Mouse (Mus musculus): Measurements from ENCODE around the gene Olfr432. TPM values are rescaled to one million over a fixed set of nuclear protein-coding genes. Genes with fewer than 3 reads are reported as not detected.
"Not testable (repeated sequence)": the region's sequence is repeated elsewhere in the genome, so short reads cannot be mapped to it uniquely, and the experiment has no call there.

The Olfr432 gene
- not detected in 2 replicates for polyA plus RNA-seq (2011; ENCODE audit: insufficient read depth, insufficient read length, low read depth, missing spikeins)

- H3K9ac ChIP-seq (ENCODE audit: low read depth, poor library complexity, severe bottlenecking): no peak within 1 kb of the TSS
- H3K27ac ChIP-seq (ENCODE audit: insufficient read depth, low read length): no peak within 1 kb of the TSS
- H3K27me3 ChIP-seq (ENCODE audit: control insufficient read depth, insufficient read depth, low read length, poor library complexity, severe bottlenecking): no peaks in the 10 kb centered on the region
- H3K4me1 ChIP-seq (ENCODE audit: control insufficient read depth, insufficient read depth, low read length): no peaks in the 10 kb centered on the region
- TF ChIP-seq POLR2A (IDR thresholded peaks at IDR 0.05; ENCODE audit: insufficient read depth, low read length): no peak
- no peaks in the 10 kb centered on the region for H3K36me3 ChIP-seq (ENCODE audit: control insufficient read depth, insufficient read depth, low read length, poor library complexity, severe bottlenecking)
- H3K9me3 ChIP-seq (replicated peaks; ENCODE audit: control insufficient read depth, insufficient read depth, low read length, poor library complexity, severe bottlenecking): no peaks in the 10 kb centered on the region
- no peak within 1 kb of the TSS for H3K4me3 ChIP-seq (ENCODE audit: low read depth, low read length)
Measured at GRCm38 (mm10) chr1:174048893-174049292, at the start of gene Olfr432. Gene Olfr432, plus strand, starts transcription at chr1:174049205.

- H3K9ac ChIP-seq (ENCODE audit: low read depth, poor library complexity, severe bottlenecking); H3K27me3 ChIP-seq (ENCODE audit: control insufficient read depth, insufficient read depth, low read length, poor library complexity, severe bottlenecking); H3K27ac ChIP-seq (ENCODE audit: insufficient read depth, low read length); H3K4me3 ChIP-seq (ENCODE audit: low read depth, low read length); H3K36me3 ChIP-seq (ENCODE audit: control insufficient read depth, insufficient read depth, low read length, poor library complexity, severe bottlenecking); H3K9me3 ChIP-seq (replicated peaks; ENCODE audit: control insufficient read depth, insufficient read depth, low read length, poor library complexity, severe bottlenecking); H3K4me1 ChIP-seq (ENCODE audit: control insufficient read depth, insufficient read depth, low read length): not testable (repeated sequence)
Measured at GRCm38 (mm10) chr1:174004352-174005109, 44.5 kb upstream of the Olfr432 start.

GRCm38 (mm10) chr1:174007050-174007449 lies 42.0 kb upstream of the Olfr432 start:
- not testable (repeated sequence) for H3K9me3 ChIP-seq (replicated peaks; ENCODE audit: control insufficient read depth, insufficient read depth, low read length, poor library complexity, severe bottlenecking); H3K9ac ChIP-seq (ENCODE audit: low read depth, poor library complexity, severe bottlenecking); H3K27me3 ChIP-seq (ENCODE audit: control insufficient read depth, insufficient read depth, low read length, poor library complexity, severe bottlenecking); H3K4me1 ChIP-seq (ENCODE audit: control insufficient read depth, insufficient read depth, low read length); H3K27ac ChIP-seq (ENCODE audit: insufficient read depth, low read length); H3K4me3 ChIP-seq (ENCODE audit: low read depth, low read length); H3K36me3 ChIP-seq (ENCODE audit: control insufficient read depth, insufficient read depth, low read length, poor library complexity, severe bottlenecking)

- Histone ChIP-seq H3K27me3 (ENCODE audit: control insufficient read depth, insufficient read depth, low read length, poor library complexity, severe bottlenecking) (no peaks in the 10 kb centered on the region), H3K36me3 (ENCODE audit: control insufficient read depth, insufficient read depth, low read length, poor library complexity, severe bottlenecking) (no peaks in the 10 kb centered on the region), H3K9ac (ENCODE audit: low read depth, poor library complexity, severe bottlenecking) (no peak within 1 kb of the TSS), H3K27ac (ENCODE audit: insufficient read depth, low read length) (no peak within 1 kb of the TSS), H3K4me1 (ENCODE audit: control insufficient read depth, insufficient read depth, low read length) (no peaks in the 10 kb centered on the region), H3K4me3 (ENCODE audit: low read depth, low read length) (no peak within 1 kb of the TSS), H3K9me3 (replicated peaks; ENCODE audit: control insufficient read depth, insufficient read depth, low read length, poor library complexity, severe bottlenecking) (no peaks in the 10 kb centered on the region)
- TF ChIP-seq CTCF (IDR thresholded peaks at IDR 0.05; ENCODE audit: low read depth, low read length) (no peak), EP300 (IDR thresholded peaks at IDR 0.05; ENCODE audit: insufficient read depth, low read depth, low read length) (no peak), POLR2A (IDR thresholded peaks at IDR 0.05; ENCODE audit: insufficient read depth, low read length) (no peak)
Measured at GRCm38 (mm10) chr1:174031698-174032097, 17.3 kb upstream of the Olfr432 start, which contains the start of gene Ifi205. Gene Ifi205, minus strand, starts transcription at chr1:174031810.

- Histone ChIP-seq H3K9me3 (replicated peaks; ENCODE audit: control insufficient read depth, insufficient read depth, low read length, poor library complexity, severe bottlenecking) (no peaks in the 10 kb centered on the region), H3K27me3 (ENCODE audit: control insufficient read depth, insufficient read depth, low read length, poor library complexity, severe bottlenecking) (no peaks in the 10 kb centered on the region), H3K4me1 (ENCODE audit: control insufficient read depth, insufficient read depth, low read length) (no peaks in the 10 kb centered on the region), H3K4me3 (ENCODE audit: low read depth, low read length) (no peak overlapping the region), H3K9ac (ENCODE audit: low read depth, poor library complexity, severe bottlenecking) (no peak overlapping the region), H3K36me3 (ENCODE audit: control insufficient read depth, insufficient read depth, low read length, poor library complexity, severe bottlenecking) (no peaks in the 10 kb centered on the region), H3K27ac (ENCODE audit: insufficient read depth, low read length) (no peak overlapping the region)
- TF ChIP-seq EP300 (IDR thresholded peaks at IDR 0.05; ENCODE audit: insufficient read depth, low read depth, low read length) (no peak), CTCF (IDR thresholded peaks at IDR 0.05; ENCODE audit: low read depth, low read length) (no peak), POLR2A (IDR thresholded peaks at IDR 0.05; ENCODE audit: insufficient read depth, low read length) (no peak)
Measured at GRCm38 (mm10) chr1:174035841-174036240, 13.2 kb upstream of the Olfr432 start.

GRCm38 (mm10) chr1:174038480-174038879 lies 10.5 kb upstream of the Olfr432 start:
- TF ChIP-seq EP300 (IDR thresholded peaks at IDR 0.05; ENCODE audit: insufficient read depth, low read depth, low read length): no peak
- no peak for TF ChIP-seq POLR2A (IDR thresholded peaks at IDR 0.05; ENCODE audit: insufficient read depth, low read length)
- TF ChIP-seq CTCF (IDR thresholded peaks at IDR 0.05; ENCODE audit: low read depth, low read length): no peak
- no peak overlapping the region for H3K27ac ChIP-seq (ENCODE audit: insufficient read depth, low read length)

More at GRCm38 (mm10) chr1:174038480-174038879, 10.5 kb upstream of the Olfr432 start:
- no peak overlapping the region for H3K9ac ChIP-seq (ENCODE audit: low read depth, poor library complexity, severe bottlenecking)
- H3K9me3 ChIP-seq (replicated peaks; ENCODE audit: control insufficient read depth, insufficient read depth, low read length, poor library complexity, severe bottlenecking): no peaks in the 10 kb centered on the region
- H3K36me3 ChIP-seq (ENCODE audit: control insufficient read depth, insufficient read depth, low read length, poor library complexity, severe bottlenecking): no peaks in the 10 kb centered on the region
- H3K4me3 ChIP-seq (ENCODE audit: low read depth, low read length): no peak overlapping the region
- H3K4me1 ChIP-seq (ENCODE audit: control insufficient read depth, insufficient read depth, low read length): no peaks in the 10 kb centered on the region
- no peaks in the 10 kb centered on the region for H3K27me3 ChIP-seq (ENCODE audit: control insufficient read depth, insufficient read depth, low read length, poor library complexity, severe bottlenecking)
